In genomic region chr16:38044551-38044950, GRCm38 (mm10) we compare ENCODE assay signal across 12 mouse cellular contexts. TPM values are rescaled to one million over a fixed set of nuclear protein-coding genes. Genes with fewer than 3 reads are reported as not detected.
DNase-seq lines count a peak whose midpoint lies in the region; ATAC-seq and TF ChIP-seq lines count a peak whose summit lies in the region.
"Had no signal": no experiment of that assay in that cellular context is flagged by ENCODE, and none has a peak within 500 bp of the region (broad histone marks: within the 10 kb centered on the region; RNA-seq: fewer than 3 reads in every experiment).

No protein-coding gene starts in this region.

- no peak for TF ChIP-seq CTCF in brain, embryonic 14.5 days (IDR thresholded peaks at IDR 0.05; ENCODE audit: borderline replicate concordance, extremely low read depth, insufficient read depth, insufficient read length)

- no peaks in the 10 kb centered on the region for H3K9me3 ChIP-seq in heart, embryonic 11.5 days (replicated peaks; ENCODE audit: control insufficient read depth, low read length)
- no peaks in the 10 kb centered on the region for H3K9me3 ChIP-seq in kidney, embryonic 16.5 days (ENCODE audit: low read length)
- H3K9me3 ChIP-seq: limb, embryonic 13.5 days had no signal

- 83% methylated on average over 5 of the region's 5 CpGs for WGBS in heart, embryonic 11.5 days (ENCODE audit: insufficient replicate concordance)
- WGBS in kidney, embryonic 16.5 days, result 86% methylated on average over 5 of the region's 5 CpGs

- no peak overlapping the region for H3K9ac ChIP-seq in heart, embryonic 11.5 days (ENCODE audit: low read depth, low read length)
- no peak overlapping the region for H3K9ac ChIP-seq in kidney, embryonic 16.5 days (replicated peaks; ENCODE audit: low read length)
- H3K9ac ChIP-seq: limb, embryonic 13.5 days had no signal

- no peaks in the 10 kb centered on the region for H3K36me3 ChIP-seq in heart, embryonic 11.5 days (ENCODE audit: control insufficient read depth, insufficient read depth, low read length)
- H3K36me3 ChIP-seq in kidney, embryonic 16.5 days (ENCODE audit: insufficient read depth, low read length), result no peaks in the 10 kb centered on the region
- H3K36me3 ChIP-seq: limb, embryonic 13.5 days had no signal

- H3K27ac ChIP-seq in heart, embryonic 11.5 days (ENCODE audit: low read depth, low read length), result no peak overlapping the region
- H3K27ac ChIP-seq in kidney, embryonic 16.5 days (ENCODE audit: low read length), result no peak overlapping the region
- H3K27ac ChIP-seq: limb, embryonic 13.5 days had no signal

- no peak for TF ChIP-seq POLR2A in brain, embryonic 14.5 days (IDR thresholded peaks at IDR 0.05; ENCODE audit: borderline replicate concordance, extremely low read depth, insufficient read depth, insufficient read length, poor library complexity, severe bottlenecking)

- H3K4me1 ChIP-seq in heart, embryonic 11.5 days (ENCODE audit: control insufficient read depth, insufficient read depth, low read length), result no peaks in the 10 kb centered on the region
- 0 out of 2 replicates have a peak, but pooled peaks cover 8% of the 10 kb centered on the region for H3K4me1 ChIP-seq in kidney, embryonic 16.5 days (ENCODE audit: insufficient read depth, low read length)

- H3K4me2 ChIP-seq in heart, embryonic 11.5 days, result no peak overlapping the region
- no peak overlapping the region for H3K4me2 ChIP-seq in kidney, embryonic 16.5 days (replicated peaks; ENCODE audit: low read depth, low read length)
- H3K4me2 ChIP-seq: limb, embryonic 13.5 days had no signal

- no peaks in the 10 kb centered on the region for H3K27me3 ChIP-seq in heart, embryonic 11.5 days (ENCODE audit: control insufficient read depth, insufficient read depth, low read length)
- no peaks in the 10 kb centered on the region for H3K27me3 ChIP-seq in kidney, embryonic 16.5 days (ENCODE audit: insufficient read depth, low read length)
- H3K27me3 ChIP-seq: limb, embryonic 13.5 days had no signal

- H3K4me3 ChIP-seq in heart, embryonic 11.5 days (ENCODE audit: low read depth, low read length), result no peak overlapping the region
- H3K4me3 ChIP-seq in kidney, embryonic 16.5 days (ENCODE audit: low read length), result no peak overlapping the region
- H3K4me3 ChIP-seq: limb, embryonic 13.5 days had no signal

- no peak for ATAC-seq in heart, embryonic 11.5 days (replicated peaks; ENCODE audit: insufficient number of reproducible peaks, low FRiP score, low TSS enrichment)
- no peak for ATAC-seq in kidney, embryonic 16.5 days (ENCODE audit: low FRiP score, low TSS enrichment)

- peak; percentile 89 for DNase-seq in heart, adult 11 months
- DNase-seq in brain, embryonic 14.5 days (ENCODE audit: low read depth), result peak; percentile 79
- peak; percentile 75 to 84 for DNase-seq in cerebellum, postnatal 14 days
- DNase-seq in layer of hippocampus, postnatal 36 days, result peak; percentile 37 to 49
- no peak for DNase-seq in T-cell, adult 2 months (ENCODE audit: low spot score)
- DNase-seq in Muller cell, postnatal 12 days (ENCODE audit: inconsistent ontology term), result no peak
- DNase-seq: heart, postnatal 4 days; kidney, adult 18-20 months; midbrain, embryonic 14.5 days had no signal

RNA-seq across cellular contexts. Expression of gene Gsk3b, which starts 44.2 kb away (rescaled TPM):
- polyA plus RNA-seq in heart, embryonic 11.5 days (2014; fragmentation: Nextera tagmentation; extraction: Ambion mirVana), result 41.2 and 57.5 TPM in 2 replicates
- polyA plus RNA-seq in brain, embryonic 14.5 days (2012; rRNA removed), result 38.4 and 72.8 TPM in 2 replicates
- 100 to 1,000 TPM; 153 to 155 TPM for total RNA-seq in layer of hippocampus, postnatal 36 days (2021)
- polyA plus RNA-seq in kidney, embryonic 16.5 days (2015; fragmentation: Nextera tagmentation; extraction: Ambion mirVana), result 50.3 and 56.2 TPM in 2 replicates

Comparison
In these comparisons a context has a peak if more than half of its experiments do, and no peak if none do; other contexts are left out.
1. DNase-seq: peak in heart, adult 11 months (single experiment), brain, embryonic 14.5 days (single experiment), cerebellum, postnatal 14 days (2 of 2) and layer of hippocampus, postnatal 36 days (2 of 2); none in T-cell, adult 2 months (single experiment) and Muller cell, postnatal 12 days (single experiment).